Mouse (Mus musculus) T-helper 1 cell (primary cell): ENCODE measurements at regions not wholly inside any gene's neighbourhood (a gene's known extent, or its start where the extent isn't known, plus 50 kb on each side); places are given as distances from the start of the nearest gene placed in this dataset.

Experiments used
- in situ Hi-C: fragments of 300-600 bp; cut with MboI, MseI; formaldehyde crosslinking; loops from one replicate; pipeline ENCODE4 v1.15.1; 2025; ENCODE audit warnings: high pct_unique_total_duplicates

DNA sequence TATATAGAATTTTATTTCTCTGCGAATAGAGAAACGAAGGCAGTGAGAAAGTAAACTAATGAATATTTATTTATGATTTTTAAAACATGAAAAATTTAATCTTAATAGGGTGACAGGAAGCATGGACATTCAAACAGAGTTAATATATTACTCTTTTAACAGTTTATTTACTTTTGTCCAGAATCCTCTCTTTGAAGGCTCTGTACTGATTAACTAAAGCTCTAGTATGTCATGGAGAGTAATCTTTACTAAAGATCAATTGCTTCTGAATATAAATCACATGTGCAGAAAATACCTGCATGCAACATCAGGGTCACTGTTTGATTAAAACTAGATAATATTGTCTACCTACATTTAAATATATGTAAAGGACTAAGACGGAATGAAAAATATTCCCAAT is 818.7 kb upstream of the Robo1 start:
- in situ Hi-C loops, result no loop called here

- in situ Hi-C loops, result no loop called here
Measured at GRCm38 (mm10) chr16:71496478-71497198, 811.5 kb upstream of the Robo1 start.

- in situ Hi-C loops, result no loop called here
Measured at GRCm38 (mm10) chr16:71497199-71497584, 810.9 kb upstream of the Robo1 start.

DNA sequence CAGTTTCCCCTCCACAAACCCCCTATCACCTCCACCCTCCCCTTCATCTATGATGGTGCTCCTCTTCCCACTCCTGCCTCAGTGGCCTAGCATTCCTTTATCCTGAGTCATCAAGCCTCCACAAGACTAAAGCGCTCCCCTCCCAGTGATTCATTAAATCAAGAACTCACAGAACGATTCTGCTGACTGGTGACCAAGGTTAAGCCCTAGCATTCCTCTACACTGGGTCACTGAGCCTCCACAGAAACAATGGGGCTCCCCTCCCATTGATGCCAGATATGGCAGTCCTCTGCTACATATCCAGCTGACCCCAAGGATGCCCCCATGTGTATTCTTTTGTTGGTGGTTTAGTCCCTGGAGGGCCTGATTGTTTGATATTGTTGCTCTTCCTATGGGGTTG is 796.7 kb upstream of the Robo1 start:
- in situ Hi-C loops, result no loop called here

- in situ Hi-C loops, result loop anchor here (10.0 kb wide), 1 partner anchor 1045 kb away; no protein-coding TSS in a partner anchor
Measured at GRCm38 (mm10) chr16:71539312-71539711, 768.8 kb upstream of the Robo1 start.
